Mouse (Mus musculus) heart, adult 2 months (tissue): ENCODE measurements around the gene Polr2j. TPM values are rescaled to one million over a fixed set of nuclear protein-coding genes. Genes with fewer than 3 reads are reported as not detected.

Experiments
- DNase-seq, 2 experiments: peaks; one replicate each; pipeline ENCODE4 v3.0.0; 2021
- H3K27ac ChIP-seq: fragments of 200-600 bp; 2 replicates; pipeline ENCODE4 v1.8.1; 2022
- H3K27me3 ChIP-seq: fragments of 200-500 bp; 2 replicates; pipeline ENCODE4 v1.6.1; 2012; ENCODE audit warnings: mild to moderate bottlenecking, low read length, inconsistent platforms, mixed read lengths; ENCODE audit not compliant: control insufficient read depth, insufficient read depth
- H3K36me3 ChIP-seq: fragments of 200-500 bp; 2 replicates; pipeline ENCODE4 v1.6.1; 2012; ENCODE audit warnings: low read length, inconsistent platforms; ENCODE audit not compliant: control insufficient read depth, insufficient read depth
- H3K4me1 ChIP-seq: fragments of 200-500 bp; 2 replicates; pipeline ENCODE4 v1.6.1; 2011; ENCODE audit warnings: low read length; ENCODE audit not compliant: control insufficient read depth, insufficient read depth
- H3K4me3 ChIP-seq: fragments of 200-600 bp; 2 replicates; pipeline ENCODE4 v1.8.1; 2022
- H3K79me2 ChIP-seq: fragments of 200-500 bp; replicated peaks from 2 replicates; pipeline ENCODE4 v1.6.1; 2012; ENCODE audit warnings: mild to moderate bottlenecking, inconsistent platforms, low read length, moderate library complexity, mixed read lengths; ENCODE audit not compliant: control insufficient read depth, insufficient read depth
- H3K9ac ChIP-seq: fragments of 200-500 bp; 2 replicates; pipeline ENCODE4 v1.6.1; 2012; ENCODE audit warnings: low read depth, mild to moderate bottlenecking, control low read depth, inconsistent platforms, low read length, mixed read lengths
- CTCF ChIP-seq: fragments of 200-600 bp; IDR thresholded peaks from 2 replicates; pipeline ENCODE4 v1.8.1; 2022; ENCODE audit warnings: antibody characterized with exemption, mild to moderate bottlenecking, moderate library complexity
- EP300 ChIP-seq: fragments of 200-500 bp; IDR thresholded peaks from 2 replicates; pipeline ENCODE4 v1.6.1; 2011; ENCODE audit warnings: low read depth, low read length, control low read depth; ENCODE audit not compliant: insufficient read depth
- POLR2A ChIP-seq: fragments of 200-500 bp; IDR thresholded peaks from 2 replicates; pipeline ENCODE4 v1.6.1; 2011; ENCODE audit warnings: mild to moderate bottlenecking, low read depth, low read length, control low read depth; ENCODE audit not compliant: insufficient read depth
- WGBS: fragments of 180-500 bp; shearing (Covaris S2); methylation state at CpG from one replicate; pipeline ENCODE4 v1.1.7; 2018; 5-methylcytosine and 5-hydroxymethylcytosine counted together
- intact Hi-C: fragments of 180-260 bp; cut with DNase I; formaldehyde crosslinking; loops from one replicate; pipeline ENCODE4 v1.15.1; 2025
- polyA plus RNA-seq: library from polyadenylated mRNA; depleted of rRNA; stranded (reverse); fragments of >200 nt; gene quantifications from 2 replicates; pipeline ENCODE4 v1.2.3, GENCODE M21; 2012
- total RNA-seq, 2 experiments: library from RNA; stranded (reverse); gene quantifications; 2 replicates each; pipeline ENCODE4 v1.2.3; 2021

Gene Polr2j
- total and polyA plus RNA-seq, 3 experiments: 63.5 to 89.3 (median 66.9) TPM

- no peak for DNase-seq
- Histone ChIP-seq H3K36me3 (no peaks in the 10 kb centered on the region), H3K27ac (peak overlapping the region; percentile 84), H3K27me3 (no peaks in the 10 kb centered on the region), H3K9ac (peak overlapping the region; percentile 81), H3K4me3 (peak overlapping the region; percentile 83), H3K4me1 (peaks cover 3% of the 10 kb centered on the region; the same call in 1 of the 2 replicates), H3K79me2 (no peaks in the 10 kb centered on the region; the same call in 1 of the 2 replicates)
- intact Hi-C loops: loop anchor here (1.0 to 2.0 kb wide), 2 partner anchors 20 to 32 kb away; partner anchors contain the start of genes Alkbh4 and Lrwd1
- 0% methylated on average over 22 of the region's 22 CpGs for WGBS
- no peak for TF ChIP-seq POLR2A
- no peak for TF ChIP-seq CTCF
- no peak for TF ChIP-seq EP300
Observed at GRCm38 (mm10) chr5:136116784-136117112, 317 bp downstream of the Polr2j start.

- no peaks in the 10 kb centered on the region for H3K27me3 ChIP-seq
- intact Hi-C loops: no loop called here
- 87% methylated on average over 10 of the region's 10 CpGs for WGBS
Observed at GRCm38 (mm10) chr5:136122165-136122564, 5.7 kb downstream of the Polr2j start.

GRCm38 (mm10) chr5:136135571-136136291 lies 19.3 kb downstream of the Polr2j start, which contains the start of the genes Lrwd1 and Alkbh4:
Gene Lrwd1 (minus strand): TSS chr5:136136074.
Gene Alkbh4 (plus strand): TSS chr5:136136146.
- Histone ChIP-seq H3K27ac (peak within 1 kb of the TSS; percentile 87), H3K9ac (peak within 1 kb of the TSS; percentile 87), H3K4me1 (peaks cover 2% of the 10 kb centered on the region; the same call in 1 of the 2 replicates), H3K79me2 (no peaks in the 10 kb centered on the region), H3K4me3 (peak within 1 kb of the TSS; percentile 97), H3K27me3 (no peaks in the 10 kb centered on the region), H3K36me3 (no peaks in the 10 kb centered on the region; the same call in 1 of the 2 replicates)
- WGBS: under 1% methylated on average over 60 of the region's 60 CpGs
- peak; percentile 96 to 97 for DNase-seq
- intact Hi-C loops: loop anchor here (1.0 to 5.0 kb wide), 4 partner anchors 19 to 153 kb away; partner anchors contain the start of genes Orai2, Polr2j and Zp3
- TF ChIP-seq EP300: peak; percentile 39; the same call in 1 of the 2 replicates
- TF ChIP-seq POLR2A: peak; percentile 74
- peak; percentile 91 for TF ChIP-seq CTCF

More at GRCm38 (mm10) chr5:136122165-136122564, 5.7 kb downstream of the Polr2j start:
- Histone ChIP-seq H3K4me1 (peaks cover 3% of the 10 kb centered on the region; the same call in 1 of the 2 replicates), H3K4me3 (no peak overlapping the region), H3K79me2 (no peaks in the 10 kb centered on the region), H3K36me3 (no peaks in the 10 kb centered on the region), H3K27ac (no peak overlapping the region), H3K9ac (no peak overlapping the region)
- no peak for DNase-seq
- TF ChIP-seq POLR2A (no peak), CTCF (no peak), EP300 (no peak)

GRCm38 (mm10) chr5:136136292-136136990 lies 20.0 kb downstream of the Polr2j start:
- H3K79me2 ChIP-seq: no peaks in the 10 kb centered on the region
- peak overlapping the region; percentile 83 for H3K9ac ChIP-seq
- H3K27ac ChIP-seq: peak overlapping the region; percentile 87
- intact Hi-C loops: loop anchor here (1.0 to 5.0 kb wide), 3 partner anchors 20 to 154 kb away; partner anchors contain the start of genes Orai2, Polr2j and Zp3
- H3K36me3 ChIP-seq: no peaks in the 10 kb centered on the region; the same call in 1 of the 2 replicates
- peak overlapping the region; percentile 97 for H3K4me3 ChIP-seq
- no peak for DNase-seq
- H3K27me3 ChIP-seq: no peaks in the 10 kb centered on the region
- TF ChIP-seq CTCF (no peak), EP300 (no peak), POLR2A (no peak)
- peaks cover 2% of the 10 kb centered on the region; the same call in 1 of the 2 replicates for H3K4me1 ChIP-seq
- WGBS: 4% methylated on average over 20 of the region's 20 CpGs

GRCm38 (mm10) chr5:136137658-136138274 lies 21.3 kb downstream of the Polr2j start:
- TF ChIP-seq EP300 (no peak), CTCF (peak; percentile 73)
- no peak overlapping the region for H3K9ac ChIP-seq
- no peak overlapping the region for H3K4me3 ChIP-seq
- no peaks in the 10 kb centered on the region for H3K27me3 ChIP-seq
- H3K79me2 ChIP-seq: no peaks in the 10 kb centered on the region
- DNase-seq: peak in 1 of 2 experiments; percentile 61
- WGBS: 77% methylated on average over 13 of the region's 13 CpGs
- intact Hi-C loops: loop anchor here (1.0 to 5.0 kb wide), 3 partner anchors 33 to 155 kb away; partner anchors contain the start of genes Orai2 and Zp3
- peaks cover 2% of the 10 kb centered on the region; the same call in 1 of the 2 replicates for H3K4me1 ChIP-seq
- H3K36me3 ChIP-seq: no peaks in the 10 kb centered on the region; the same call in 1 of the 2 replicates
- H3K27ac ChIP-seq: no peak overlapping the region
